Mouse (Mus musculus): Measurements from ENCODE around the gene Cdc14a.

Cdc14a gene

DNA sequence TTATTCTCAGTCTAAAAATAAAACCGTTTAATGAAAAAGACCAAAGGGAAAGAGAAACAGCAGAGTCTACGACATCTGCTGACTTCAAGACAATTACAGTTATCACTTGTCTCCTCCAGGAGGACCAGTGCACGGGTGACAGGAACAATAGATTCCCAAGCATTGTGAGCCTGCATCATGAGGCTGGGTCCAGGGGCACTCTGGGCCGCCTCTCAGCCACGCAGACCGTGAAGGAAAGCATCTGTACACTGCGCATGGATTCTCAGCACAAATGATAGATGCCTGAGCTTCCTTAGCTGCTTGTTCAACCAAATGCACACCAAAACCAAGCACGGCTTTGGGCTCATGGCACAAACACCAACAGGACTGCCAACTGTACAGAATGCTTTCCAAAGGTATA lies 146.7 kb downstream of the Cdc14a start:
- no peak for DNase-seq (ENCODE audit: low read depth, low spot score)

DNA sequence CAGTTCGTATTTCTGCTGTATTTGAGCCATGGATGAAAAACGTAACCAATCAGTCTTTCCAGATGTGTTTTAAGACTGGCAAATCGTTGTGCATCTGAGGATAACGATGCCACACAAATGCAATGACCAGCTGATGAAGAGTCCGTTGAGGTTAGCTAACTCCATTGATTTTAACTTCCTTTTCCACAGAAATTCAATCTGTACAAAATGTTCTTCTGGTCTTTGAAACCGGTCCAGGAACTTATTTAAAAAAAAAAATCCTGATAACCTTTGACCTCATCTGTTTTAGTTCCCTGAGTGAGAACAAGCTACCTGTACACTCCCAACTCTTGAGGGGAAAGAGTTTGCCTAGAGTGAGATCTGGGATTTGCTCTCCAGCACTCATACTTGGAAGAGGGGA lies 152.2 kb downstream of the Cdc14a start:
- no peak for DNase-seq (ENCODE audit: low read depth, low spot score)

DNA sequence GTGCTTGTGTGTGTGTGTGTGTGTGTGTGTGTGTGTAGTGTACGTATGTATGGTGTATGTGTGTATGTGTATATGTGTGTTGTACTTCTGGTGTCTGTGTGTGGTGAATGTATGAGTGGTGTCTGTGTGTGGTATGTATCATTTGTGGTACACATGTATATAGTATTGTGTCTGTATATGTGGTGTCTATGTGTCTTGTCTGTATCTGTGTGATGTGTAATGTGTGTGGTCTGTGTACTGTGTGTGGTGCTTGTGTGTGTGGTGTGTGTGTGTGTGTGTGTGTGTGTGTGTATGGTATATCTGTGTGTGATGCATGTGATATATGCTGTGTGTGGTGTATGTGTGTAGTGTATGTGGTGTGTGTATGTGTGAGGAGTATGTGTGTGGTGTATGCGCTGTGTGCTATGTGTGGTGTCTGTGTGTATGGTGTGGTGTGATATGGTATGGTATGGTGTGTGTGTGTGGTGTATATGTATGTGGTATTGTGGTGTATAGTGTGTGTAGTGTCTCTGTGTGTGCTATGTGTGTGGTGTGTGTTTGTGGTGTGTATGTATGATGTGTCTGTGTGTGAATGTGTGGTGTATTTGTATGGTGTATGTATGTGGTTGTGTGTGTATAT lies 156.7 kb downstream of the Cdc14a start:
- no peak for DNase-seq (ENCODE audit: low read depth, low spot score)

DNA sequence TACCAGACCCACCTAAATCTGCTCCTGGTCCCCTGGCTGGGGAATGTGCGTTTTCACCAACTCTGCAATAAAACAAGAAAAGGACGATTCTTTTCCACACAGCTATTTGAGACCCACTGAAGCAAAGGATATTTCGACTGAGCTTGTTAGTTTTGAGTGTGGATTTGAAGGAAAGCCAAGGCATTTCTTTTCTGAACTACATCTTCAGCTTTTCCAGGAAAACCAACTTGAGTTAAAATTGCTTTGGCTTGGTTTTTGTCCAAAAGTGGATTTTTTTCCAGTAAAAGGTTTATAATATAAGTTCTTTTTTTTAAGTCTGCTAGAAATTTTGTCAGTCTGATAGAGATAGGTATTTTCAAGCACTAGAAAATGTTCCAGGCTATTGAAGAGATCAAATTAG lies 157.5 kb downstream of the Cdc14a start:
- DNase-seq (ENCODE audit: low read depth, low spot score), result no peak

DNA sequence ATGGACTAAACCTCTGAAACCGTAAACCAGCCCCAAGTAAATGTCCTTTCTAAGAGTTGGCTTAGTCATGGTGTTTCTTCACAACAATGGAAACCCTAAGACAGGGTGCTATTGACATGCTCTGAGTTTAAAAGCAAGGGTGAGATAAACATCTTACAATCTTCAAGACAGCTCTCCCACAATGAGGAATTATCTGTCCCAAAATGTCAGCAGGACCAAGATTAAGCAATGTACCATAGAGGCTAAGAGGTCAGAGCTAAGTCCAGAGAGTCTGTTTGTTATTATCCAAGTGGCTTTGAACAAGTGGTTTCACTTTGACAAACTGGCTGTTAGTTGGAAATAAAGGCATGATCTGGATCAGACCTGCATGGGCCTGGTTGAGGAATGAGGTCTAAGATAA lies 159.9 kb downstream of the Cdc14a start:
- no peak for DNase-seq (ENCODE audit: low read depth, low spot score)

DNA sequence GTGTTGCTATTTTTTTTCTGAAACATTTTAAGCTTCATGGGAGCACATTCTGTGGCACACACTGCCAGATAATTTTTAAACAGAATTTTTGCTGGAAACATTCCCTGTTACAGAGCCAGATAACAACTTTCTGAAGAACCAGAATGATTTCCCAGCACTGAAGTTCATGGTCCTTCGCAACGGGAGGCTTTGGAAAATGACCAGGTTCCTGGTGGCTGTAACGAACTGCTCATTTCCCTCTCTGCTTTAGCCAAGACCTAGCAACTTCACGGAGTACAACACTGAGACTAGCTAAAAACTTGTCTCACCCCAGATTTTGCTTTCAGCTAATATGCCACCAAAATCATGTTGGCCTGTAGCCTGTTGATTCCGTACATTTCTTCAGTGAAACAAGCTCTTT lies 160.8 kb downstream of the Cdc14a start:
- no peak for DNase-seq (ENCODE audit: low read depth, low spot score)

DNA sequence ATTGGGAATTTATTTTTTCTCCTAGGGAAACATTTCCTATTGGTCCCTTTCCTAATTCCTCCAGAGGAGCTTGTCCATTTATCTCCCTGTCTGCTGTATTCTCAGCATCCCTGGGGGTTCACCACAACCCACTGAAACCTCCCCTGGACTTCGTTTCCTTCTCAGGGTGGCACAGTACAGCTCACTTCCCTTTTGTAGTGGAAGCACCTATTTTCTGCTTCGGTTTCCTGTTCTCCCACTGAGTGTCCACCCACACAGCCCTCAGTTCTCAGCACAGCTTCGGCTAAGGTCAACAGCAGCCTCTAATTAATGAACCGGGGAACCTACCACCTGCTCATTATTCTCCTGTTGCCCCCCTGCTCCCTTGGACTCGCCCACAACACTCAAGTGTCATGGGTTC lies 167.7 kb downstream of the Cdc14a start:
- no peak for DNase-seq (ENCODE audit: low read depth, low spot score)

DNA sequence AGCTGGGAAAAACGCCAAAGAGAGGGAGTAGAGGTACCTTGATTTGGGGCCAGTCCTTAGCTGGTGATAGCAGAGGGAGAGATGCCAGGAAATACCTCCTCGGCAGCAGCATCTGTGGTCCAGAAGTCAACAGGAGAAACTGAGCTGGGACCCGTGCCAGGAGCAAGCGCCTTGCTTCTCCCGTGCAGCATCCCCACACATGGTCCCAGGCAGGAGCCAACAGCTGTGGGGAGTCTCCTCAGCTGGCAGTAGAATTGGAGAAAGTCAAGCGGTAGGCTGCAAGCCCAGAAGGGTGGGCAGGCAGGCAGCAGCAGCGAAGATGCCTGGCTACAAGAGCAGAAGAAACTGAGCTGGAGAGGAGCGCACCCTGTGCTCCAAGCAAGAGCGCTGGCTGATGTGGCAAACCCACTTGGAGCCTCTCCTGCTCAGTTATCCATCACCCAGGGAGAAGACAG lies 170.7 kb downstream of the Cdc14a start, which contains the start of gene Gpr88:
Gene Gpr88 (minus strand): TSS at position 427 of the 455 bp plus-strand sequence.
- no peak for DNase-seq (ENCODE audit: low read depth, low spot score)

DNA sequence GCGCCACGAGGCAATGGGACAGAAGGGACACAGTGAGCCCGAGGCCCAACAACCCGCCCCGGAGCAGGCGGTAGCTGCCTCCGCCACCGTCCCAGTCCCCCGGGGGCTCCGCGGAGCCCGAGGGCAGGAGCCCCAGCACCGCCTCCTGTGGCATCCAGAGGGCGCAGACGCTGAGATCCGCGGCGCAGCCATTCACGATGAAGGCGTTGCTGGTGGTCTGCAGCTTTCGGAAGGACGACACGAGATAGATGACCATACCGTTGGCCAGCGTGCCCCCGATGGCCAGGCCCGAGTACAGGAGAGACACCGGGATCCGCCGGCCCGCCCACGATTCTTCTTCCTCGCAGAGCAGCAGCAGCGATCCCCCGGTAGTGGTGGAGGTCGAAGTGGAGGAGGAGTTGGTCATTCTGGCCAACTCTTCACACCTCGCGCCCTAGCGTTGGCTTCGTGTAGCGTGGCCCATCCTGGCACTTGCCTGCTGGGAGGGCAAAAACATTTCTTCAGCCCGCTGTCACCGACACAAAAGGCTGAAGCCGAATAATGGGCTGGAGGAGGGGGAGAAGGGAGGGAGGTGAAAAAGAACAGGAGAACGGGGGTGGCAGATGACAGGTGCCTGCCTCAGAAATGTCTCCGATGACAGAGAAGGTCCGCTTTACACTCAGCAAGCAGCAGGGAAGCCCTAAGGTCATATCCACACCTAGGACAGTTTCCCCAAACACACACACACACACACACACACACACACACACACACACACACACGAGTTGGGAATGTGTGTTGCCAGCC lies 171.4 kb downstream of the Cdc14a start:
- no peak for DNase-seq (ENCODE audit: low read depth, low spot score)

DNA sequence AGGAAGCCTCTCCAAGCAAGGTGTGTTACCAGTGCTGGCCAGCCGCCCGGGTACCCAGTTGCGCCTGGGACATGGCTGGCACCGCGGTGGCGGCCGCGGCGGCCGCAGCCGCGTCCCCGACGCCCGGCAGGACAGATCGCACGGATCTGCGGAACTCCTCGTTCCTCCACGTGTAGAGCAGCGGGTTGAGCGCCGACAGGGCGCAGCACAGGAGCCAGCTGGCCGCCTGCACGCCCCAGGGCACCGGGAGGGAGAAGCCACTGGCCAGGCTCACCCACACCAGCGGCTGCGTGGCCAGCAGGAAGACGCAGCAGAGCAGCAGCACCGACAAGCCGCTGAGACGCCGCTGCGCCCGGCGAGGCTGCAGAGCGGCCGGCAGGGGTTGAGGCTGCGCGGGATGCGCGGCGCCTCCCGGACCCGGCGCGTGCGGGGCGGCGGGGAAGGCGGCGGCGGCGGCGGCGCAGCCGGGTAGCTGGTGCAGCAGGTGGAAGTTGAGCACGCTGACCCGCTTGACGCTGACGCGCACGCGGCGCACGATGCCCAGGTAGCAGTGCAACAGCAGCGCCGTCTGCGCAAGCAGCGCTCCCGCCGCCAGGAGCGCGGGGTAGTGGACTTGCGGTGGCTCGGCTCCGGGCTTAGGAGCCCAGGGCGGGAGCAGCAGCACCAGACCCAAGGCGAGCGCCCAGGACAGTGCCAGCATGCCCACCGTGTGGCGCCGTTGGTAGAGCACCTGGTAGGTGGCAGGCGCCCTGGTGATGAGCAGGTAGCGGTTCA lies 172.2 kb downstream of the Cdc14a start:
- no peak for DNase-seq (ENCODE audit: low read depth, low spot score)

DNA sequence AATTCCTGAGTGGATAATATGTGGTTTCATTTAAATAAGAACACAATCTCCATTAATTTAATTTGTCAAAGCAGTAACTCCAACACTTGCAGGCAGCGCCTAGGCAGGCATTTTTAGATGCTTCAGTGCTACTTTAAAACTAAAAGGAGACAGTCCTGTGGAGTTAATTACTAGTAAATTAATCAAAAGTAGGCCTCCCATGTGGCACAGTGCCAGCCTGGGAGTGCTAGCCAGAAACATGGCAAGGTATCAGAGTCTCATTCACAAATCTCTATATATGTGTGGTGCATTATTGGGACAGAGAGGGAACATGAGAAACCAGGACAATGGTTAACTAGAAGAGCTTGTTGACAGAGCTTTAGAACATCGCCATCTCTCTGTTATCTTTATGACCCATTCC lies 174.8 kb downstream of the Cdc14a start:
- no peak for DNase-seq (ENCODE audit: low read depth, low spot score)

DNA sequence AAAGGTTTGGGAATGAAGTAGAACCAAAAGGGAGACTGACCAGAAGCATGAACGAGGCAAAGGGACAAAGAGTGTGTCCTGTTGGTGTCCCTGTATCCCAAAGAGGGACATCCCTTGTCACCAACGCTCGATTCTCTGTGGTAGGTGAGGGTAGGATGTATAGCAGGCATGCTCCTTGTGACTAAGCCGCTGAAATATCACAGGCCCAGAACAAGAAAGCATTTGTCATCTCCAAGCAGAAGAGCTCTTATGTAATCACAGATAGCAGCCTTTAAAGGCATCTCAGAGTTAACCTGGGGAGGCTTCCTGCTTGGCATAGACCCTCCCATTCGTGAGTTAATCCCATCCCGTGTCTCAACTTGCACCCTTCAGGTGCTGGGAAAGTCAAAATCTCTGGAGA lies 179.4 kb downstream of the Cdc14a start:
- DNase-seq (ENCODE audit: low read depth, low spot score), result no peak

DNA sequence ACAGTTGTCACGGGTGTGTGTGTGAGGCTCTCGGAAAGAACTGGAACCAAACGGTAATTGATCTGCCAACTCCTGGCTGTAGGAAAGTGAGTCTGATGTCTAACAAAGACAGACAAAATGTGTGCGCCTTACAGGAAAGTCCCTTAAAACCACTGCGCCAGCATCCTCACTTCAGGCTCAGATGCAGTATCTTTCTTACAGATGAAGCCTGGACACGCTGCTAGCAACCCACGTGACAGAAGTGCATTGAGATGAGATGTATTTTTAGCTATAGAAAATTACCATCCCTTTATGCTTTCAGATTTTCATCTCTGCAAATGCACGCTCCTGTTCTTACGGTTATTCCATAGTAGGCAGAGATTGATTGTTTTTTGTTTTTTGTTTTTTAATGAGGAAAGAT lies 181.1 kb downstream of the Cdc14a start:
- DNase-seq (ENCODE audit: low read depth, low spot score), result no peak

DNA sequence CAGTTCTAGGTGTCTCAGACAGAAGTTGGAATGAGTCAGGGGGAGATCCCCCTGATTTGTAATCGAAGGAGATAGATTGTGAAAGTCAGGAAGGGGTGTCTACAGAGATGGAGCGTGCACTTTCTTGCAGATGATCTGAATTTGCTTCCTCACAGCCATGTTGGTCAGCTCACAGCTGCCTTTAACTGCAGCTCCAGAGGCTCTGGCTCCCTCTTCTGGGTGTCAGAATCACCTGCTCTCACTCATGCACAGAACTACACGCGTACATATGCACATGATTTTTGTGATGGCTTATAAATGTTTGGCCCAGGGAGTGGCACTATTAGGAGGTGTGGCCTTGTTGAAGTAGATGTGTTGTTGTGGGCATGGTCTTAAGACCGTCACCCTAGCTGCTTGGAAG lies 186.3 kb downstream of the Cdc14a start:
- no peak for DNase-seq (ENCODE audit: low read depth, low spot score)

DNA sequence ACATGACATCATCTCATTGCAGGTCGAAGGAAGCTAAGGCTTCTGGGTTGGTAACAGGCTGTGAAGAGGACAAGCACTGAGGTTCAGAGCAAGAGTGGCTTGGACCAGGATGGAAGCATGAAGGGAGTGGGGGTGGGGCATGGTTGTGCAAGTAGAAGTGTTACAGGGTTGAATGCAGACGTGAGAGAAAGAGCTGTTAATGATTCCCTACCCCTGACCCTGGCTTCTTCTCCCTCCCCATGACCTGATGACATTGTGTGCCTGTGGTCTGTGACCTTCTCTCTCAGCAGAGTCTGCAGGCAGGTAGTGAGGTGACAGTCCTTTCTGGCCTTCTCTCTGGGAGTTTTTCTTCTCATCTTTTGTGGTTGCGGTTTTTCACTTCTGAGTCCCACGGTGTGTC lies 187.0 kb downstream of the Cdc14a start:
- DNase-seq (ENCODE audit: low read depth, low spot score), result no peak

DNA sequence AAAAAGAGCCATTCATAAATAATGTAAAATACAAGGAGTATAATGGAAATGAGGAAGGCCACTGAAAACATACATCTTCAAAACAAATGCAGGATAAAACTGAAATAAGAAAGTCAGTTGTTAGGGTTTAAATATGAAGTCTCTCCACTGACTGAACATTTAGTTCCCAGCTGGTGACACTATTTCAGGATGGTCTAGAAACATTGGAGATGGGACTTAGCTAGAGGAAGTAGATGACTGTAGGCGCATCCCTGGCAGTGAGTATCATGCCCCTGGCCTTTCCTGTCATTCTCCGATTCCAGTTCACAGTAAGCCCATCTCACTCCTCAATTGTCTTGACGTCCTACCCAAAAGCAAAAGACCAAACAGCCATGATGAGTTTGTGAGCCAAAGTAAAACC lies 190.3 kb downstream of the Cdc14a start:
- no peak for DNase-seq (ENCODE audit: low read depth, low spot score)

DNA sequence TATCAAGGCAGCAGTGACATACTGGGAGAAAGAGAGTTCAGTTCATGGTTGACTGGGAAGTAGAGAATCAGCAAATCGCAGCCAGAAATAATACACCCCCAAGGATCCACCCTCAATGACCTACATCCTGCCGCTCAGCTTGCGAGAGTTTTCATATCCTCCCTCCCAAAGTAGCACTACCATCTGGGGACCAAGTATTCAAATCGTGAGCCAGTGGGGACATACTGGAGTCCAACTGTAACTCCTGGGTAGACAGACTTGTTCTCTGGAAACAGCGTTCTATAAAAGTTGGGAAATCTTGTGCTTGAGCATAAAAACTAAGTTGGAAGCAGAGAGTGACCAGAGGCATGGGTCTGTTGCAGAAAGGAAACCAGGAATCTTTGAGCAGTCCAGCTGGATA lies 191.1 kb downstream of the Cdc14a start:
- no peak for DNase-seq (ENCODE audit: low read depth, low spot score)

DNA sequence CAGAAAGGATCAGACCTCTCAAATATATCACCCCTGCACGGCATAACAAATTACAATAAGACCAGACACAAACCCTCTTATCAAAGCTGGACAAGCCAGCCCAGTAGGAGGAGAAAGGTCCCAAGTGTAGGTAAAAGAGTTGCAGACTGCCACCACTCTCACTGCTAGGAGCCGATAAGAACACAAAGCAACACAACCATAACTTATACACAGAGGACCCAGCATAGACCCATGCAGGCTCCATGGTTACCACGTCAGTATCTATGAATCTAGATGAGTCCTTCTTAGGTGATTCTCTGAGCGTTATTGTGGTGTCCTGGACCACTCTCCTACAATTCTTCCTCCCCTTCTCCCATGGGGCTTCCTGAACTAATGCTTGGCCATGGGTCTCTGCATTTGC lies 194.5 kb downstream of the Cdc14a start:
- DNase-seq (ENCODE audit: low read depth, low spot score), result no peak

DNA sequence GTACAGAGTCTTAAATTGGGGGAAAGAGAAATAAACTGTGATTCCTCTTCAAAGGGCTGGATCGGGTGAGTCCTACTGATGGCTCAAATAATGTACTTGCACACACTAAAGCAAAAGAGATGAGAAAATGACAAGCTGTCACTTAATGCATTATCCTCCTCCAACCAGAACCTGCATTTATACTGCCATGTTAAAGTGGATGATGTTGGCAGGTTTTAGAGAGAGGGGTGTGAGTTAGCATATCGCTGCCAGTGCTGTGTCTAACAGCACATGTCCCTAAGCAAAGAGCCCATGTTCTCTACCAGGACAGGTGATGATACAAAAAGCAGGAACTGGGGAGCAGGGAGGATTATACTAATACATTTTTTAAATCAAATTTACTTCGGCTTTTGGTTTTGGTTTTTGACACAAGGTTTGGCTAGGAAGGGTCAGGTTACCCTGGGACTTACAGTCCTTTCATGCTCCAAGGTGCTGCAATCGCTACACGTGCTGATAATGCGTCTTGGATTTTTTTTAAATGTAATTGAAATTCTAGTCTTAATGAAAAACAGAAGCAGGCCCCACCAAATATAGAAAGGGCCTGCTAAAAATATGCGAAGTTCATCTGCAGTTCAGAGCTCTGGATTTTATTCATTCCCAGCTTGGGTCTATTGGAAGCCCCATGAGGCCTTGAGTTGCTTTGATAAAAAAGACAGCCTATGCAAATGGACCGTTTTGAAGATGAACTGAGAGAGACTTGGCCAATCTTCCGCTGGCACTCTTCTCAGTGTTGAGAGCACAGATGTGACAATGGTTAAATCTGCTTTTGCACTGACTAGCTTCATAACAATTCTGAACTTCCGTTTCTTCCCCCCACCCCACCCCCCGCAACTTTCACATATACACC lies 195.2 kb downstream of the Cdc14a start:
- no peak for DNase-seq (ENCODE audit: low read depth, low spot score)

DNA sequence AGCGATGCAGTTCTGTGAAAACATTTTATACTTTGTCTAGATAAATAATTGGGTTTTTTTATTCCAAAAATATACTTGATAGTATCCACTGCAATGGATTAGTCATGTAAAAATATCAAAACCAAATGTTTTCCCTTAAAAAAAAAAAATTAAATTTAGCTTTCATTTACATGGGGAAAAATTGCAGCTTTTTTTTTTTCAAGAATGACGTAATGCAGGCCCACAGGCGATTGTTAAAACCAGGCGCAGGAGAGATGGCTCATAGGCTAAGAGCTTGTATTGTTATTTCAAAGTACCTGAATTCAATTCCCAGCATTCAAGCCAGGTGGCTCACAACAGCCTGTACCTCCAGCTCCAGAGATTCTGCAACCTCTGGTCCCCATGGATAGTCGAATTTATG lies 196.4 kb downstream of the Cdc14a start:
- DNase-seq (ENCODE audit: low read depth, low spot score), result no peak

DNA sequence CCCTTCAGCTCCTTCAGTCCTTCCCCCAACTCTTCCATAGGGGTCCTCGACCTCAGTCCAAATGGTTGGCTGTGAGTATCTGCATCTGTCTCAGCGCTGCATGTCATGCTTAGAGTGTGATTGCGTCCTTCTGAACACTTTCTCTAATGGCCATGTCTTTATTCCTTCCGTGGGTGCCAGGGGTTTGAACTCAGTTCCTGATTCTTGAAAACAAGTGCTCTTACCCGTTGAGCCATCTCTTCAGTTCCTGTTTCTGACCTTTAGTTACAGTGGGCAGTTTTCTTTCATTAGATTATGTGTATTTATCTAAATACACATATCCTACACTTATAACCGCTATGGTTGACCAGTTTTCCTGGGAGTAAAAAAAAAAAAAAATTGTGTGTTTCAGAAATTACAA lies 196.9 kb downstream of the Cdc14a start:
- no peak for DNase-seq (ENCODE audit: low read depth, low spot score)
